Mouse (Mus musculus) forebrain, embryonic 14.5 days (tissue): ENCODE data around the gene Napsa. TPM values are rescaled to one million over a fixed set of nuclear protein-coding genes. Genes with fewer than 3 reads are reported as not detected.

Experiments
- ATAC-seq: fragments of 200-750 bp; cut with Nextera tagmentation; 2 replicates; pipeline ENCODE4 v1.8.0; 2017; ENCODE audit warnings: mild to moderate bottlenecking, moderate library complexity
- DNase-seq: peaks from one replicate; pipeline ENCODE4 v3.0.0-alpha.2; 2015; ENCODE audit warnings: low spot score
- H3K27ac ChIP-seq: fragments of 300-500 bp; sonication (generic); 2 replicates; pipeline ENCODE4 v1.5.1; 2014; ENCODE audit warnings: low read depth, mild to moderate bottlenecking, control low read depth, low read length, moderate library complexity
- H3K27me3 ChIP-seq: fragments of 300-500 bp; sonication (generic); replicated peaks from 2 replicates; pipeline ENCODE4 v1.6.1; 2014; ENCODE audit warnings: low read length, control low read depth, mixed read lengths; ENCODE audit not compliant: control insufficient read depth, insufficient read depth
- H3K36me3 ChIP-seq: fragments of 300-500 bp; sonication (generic); 2 replicates; pipeline ENCODE4 v1.6.1; 2014; ENCODE audit warnings: low read length, control low read depth; ENCODE audit not compliant: control insufficient read depth, insufficient read depth
- H3K4me1 ChIP-seq: fragments of 300-500 bp; sonication (generic); 2 replicates; pipeline ENCODE4 v1.6.1; 2014; ENCODE audit warnings: antibody characterized with exemption, low read length, control low read depth; ENCODE audit not compliant: control insufficient read depth, insufficient read depth
- H3K4me2 ChIP-seq: fragments of 300-500 bp; sonication (generic); 2 replicates; pipeline ENCODE4 v1.6.1; 2014; ENCODE audit warnings: mild to moderate bottlenecking, control low read depth, low read length
- H3K4me3 ChIP-seq: fragments of 300-500 bp; sonication (generic); 2 replicates; pipeline ENCODE4 v1.5.1; 2014; ENCODE audit warnings: low read depth, low read length, control low read depth
- H3K9ac ChIP-seq: fragments of 300-500 bp; sonication (generic); 2 replicates; pipeline ENCODE4 v1.6.1; 2014; ENCODE audit warnings: mild to moderate bottlenecking, low read length, control low read depth, moderate library complexity
- H3K9me3 ChIP-seq: fragments of 300-500 bp; sonication (generic); replicated peaks from 2 replicates; pipeline ENCODE4 v1.6.1; 2016; ENCODE audit warnings: low read length, control low read depth, mixed read lengths; ENCODE audit not compliant: control insufficient read depth
- WGBS: fragments of 180-500 bp; shearing (Covaris S2); extraction: QIAGEN DNeasy Blood & Tissue Kit; methylation state at CpG from one replicate; pipeline ENCODE4 v1.1.7; 2014; 5-methylcytosine and 5-hydroxymethylcytosine counted together
- polyA plus RNA-seq: library from polyadenylated mRNA; unstranded; fragments of >200 nt; fragmentation: Nextera tagmentation; extraction: Ambion mirVana; gene quantifications from 2 replicates; pipeline ENCODE4 v1.2.1, GENCODE M21; 2014

Gene Napsa
- polyA plus RNA-seq, 1 experiment from 2014 or later: 0.74 TPM

DNA sequence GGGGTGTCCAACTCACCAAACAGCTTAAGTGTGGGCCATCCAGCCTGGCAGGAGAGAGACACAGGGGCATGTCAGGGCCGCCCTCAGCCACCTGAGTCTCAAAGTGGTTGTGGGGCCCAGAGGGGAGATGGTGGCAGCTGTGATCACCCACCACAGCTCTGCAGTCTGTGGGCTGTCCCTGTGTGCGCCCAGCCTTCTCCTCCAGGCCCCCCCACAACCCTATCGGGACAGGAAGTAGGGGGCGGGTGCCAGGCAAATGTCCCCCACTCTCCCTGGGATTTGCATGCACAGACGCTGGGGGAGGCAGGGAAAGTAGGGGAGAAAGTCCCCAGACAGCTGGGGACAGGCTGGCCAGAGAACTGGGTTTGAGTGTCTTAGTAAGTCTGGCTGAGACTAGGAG, 41.0 kb upstream of the Napsa start:
- no peak for DNase-seq
- no peak overlapping the region for H3K9ac ChIP-seq
- no peak overlapping the region for H3K27ac ChIP-seq
- 46% methylated on average over 5 of the region's 5 CpGs for WGBS
- 0 out of 2 replicates have a peak, but pooled peaks cover 6% of the 10 kb centered on the region for H3K27me3 ChIP-seq
- no peak for ATAC-seq
- no peak overlapping the region for H3K4me3 ChIP-seq
- H3K9me3 ChIP-seq: no peaks in the 10 kb centered on the region
- H3K4me2 ChIP-seq: no peak overlapping the region
- H3K4me1 ChIP-seq: peaks cover 3% of the 10 kb centered on the region; the same call in 1 of the 2 replicates
- peaks cover 29% of the 10 kb centered on the region for H3K36me3 ChIP-seq

DNA sequence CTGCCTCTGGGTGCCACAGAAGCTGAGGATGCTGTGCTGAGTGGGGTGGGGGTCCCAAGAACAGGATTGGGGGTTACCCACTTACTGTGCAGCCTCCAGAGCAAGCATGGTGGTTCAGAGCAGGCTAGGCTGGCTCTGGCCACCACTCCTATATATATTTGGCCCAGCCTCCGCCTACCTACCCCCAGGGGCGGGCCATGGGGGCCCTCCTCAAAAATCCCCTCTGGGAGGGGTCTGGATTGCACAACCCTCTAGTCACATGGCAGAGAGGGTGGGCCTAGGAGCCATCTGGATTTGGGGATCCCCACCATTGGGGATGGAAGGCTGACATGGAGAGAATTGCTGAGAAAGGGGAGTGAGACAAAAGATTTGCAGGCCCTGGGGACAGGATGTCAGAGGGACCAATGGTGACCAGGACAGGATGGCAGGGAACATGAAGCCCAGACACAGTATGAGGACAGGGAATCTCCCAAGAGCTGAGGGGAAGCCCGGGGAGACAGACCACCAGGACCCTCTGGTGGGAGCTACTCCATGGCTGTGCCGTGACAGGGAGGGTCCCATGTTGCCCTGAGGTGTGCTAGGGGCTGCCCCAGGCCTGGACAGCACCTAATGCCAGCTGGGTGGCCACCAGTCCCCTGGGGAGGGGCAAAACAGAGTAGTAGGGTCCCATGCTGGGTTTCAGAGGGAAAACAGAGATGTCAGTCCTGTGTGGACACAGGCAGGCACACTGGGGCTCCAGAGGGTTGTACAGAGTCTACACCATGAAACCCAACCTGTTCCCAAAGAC, 40.0 kb upstream of the Napsa start, which contains the start of gene Spib:
TSS of gene Spib (minus strand) at position 126 of the 787 bp plus-strand sequence.
- no peak for ATAC-seq
- H3K9ac ChIP-seq: no peak within 1 kb of the TSS

DNA sequence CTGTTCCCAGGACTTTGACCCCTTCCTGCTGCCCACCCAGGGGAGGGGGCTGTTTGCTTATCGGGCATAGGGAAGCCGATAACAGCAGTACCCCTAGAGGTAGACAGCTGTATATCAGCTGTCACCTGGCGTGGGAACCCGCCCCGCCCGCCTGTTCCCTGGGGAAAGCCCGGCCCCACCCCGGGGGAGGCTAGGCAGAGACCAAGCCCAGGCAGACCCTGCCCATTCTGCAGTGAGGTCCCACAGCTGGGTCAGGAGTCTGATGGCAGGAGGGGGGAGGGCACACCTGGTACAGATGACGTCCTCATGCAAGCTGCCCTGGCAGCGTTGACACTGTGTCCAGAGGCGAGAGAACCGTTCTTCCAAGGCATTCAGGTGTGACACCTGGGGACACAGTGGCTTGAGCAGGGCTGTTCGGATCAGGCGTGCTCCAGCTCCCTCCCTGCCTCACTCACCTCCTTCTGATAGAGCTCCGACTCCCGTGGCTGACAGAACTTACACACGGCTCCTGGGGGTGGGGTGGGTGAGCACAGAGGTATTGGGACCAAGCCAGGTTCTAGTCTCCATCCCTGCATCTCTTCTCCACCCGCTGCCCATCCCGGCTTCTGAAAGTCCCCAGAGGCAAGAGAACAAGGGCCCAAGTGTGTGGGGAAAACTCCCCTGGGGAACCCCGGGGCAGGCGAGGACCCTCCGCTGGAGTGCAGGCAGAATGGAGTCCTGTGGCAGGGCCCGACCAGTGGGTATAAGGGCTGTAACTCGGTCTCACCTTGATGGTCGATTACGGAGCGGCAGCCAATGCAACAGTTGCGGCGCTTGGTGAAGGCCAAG, 39.0 kb upstream of the Napsa start:
- peaks cover 48% of the 10 kb centered on the region for H3K36me3 ChIP-seq
- 83% methylated on average over 29 of the region's 29 CpGs for WGBS
- H3K9ac ChIP-seq: no peak overlapping the region
- DNase-seq (no peak), ATAC-seq (no peak)
- H3K9me3 ChIP-seq: no peaks in the 10 kb centered on the region
- H3K4me2 ChIP-seq: no peak overlapping the region
- H3K27me3 ChIP-seq: 0 out of 2 replicates have a peak, but pooled peaks cover 6% of the 10 kb centered on the region
- H3K4me1 ChIP-seq: no peaks in the 10 kb centered on the region
- no peak overlapping the region for H3K27ac ChIP-seq
- no peak overlapping the region for H3K4me3 ChIP-seq

More for the DNA sequence above, 40.0 kb upstream of the Napsa start, which contains the start of gene Spib:
- no peak within 1 kb of the TSS for H3K4me2 ChIP-seq
- H3K27ac ChIP-seq: no peak within 1 kb of the TSS
- peaks cover 39% of the 10 kb centered on the region for H3K36me3 ChIP-seq
- H3K9me3 ChIP-seq: no peaks in the 10 kb centered on the region
- H3K4me3 ChIP-seq: no peak within 1 kb of the TSS
- peaks cover 3% of the 10 kb centered on the region; the same call in 1 of the 2 replicates for H3K4me1 ChIP-seq
- 0 out of 2 replicates have a peak, but pooled peaks cover 6% of the 10 kb centered on the region for H3K27me3 ChIP-seq
- WGBS: 90% methylated on average over 4 of the region's 4 CpGs
- DNase-seq: no peak

DNA sequence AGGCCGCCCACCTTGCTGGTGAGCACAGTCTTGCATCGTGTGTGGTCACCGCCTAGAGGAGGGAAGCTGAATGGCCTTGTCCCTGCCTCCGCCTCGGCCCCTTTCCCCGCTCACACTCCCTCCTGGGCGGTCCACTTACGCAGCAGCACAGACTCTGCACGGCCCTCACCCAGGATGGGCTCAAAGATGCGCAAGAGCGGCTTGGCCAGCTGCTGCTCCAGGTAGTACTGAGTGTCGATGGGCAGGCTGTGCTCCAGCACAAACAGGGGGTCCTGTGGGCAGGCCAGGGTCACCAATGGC, 38.5 kb upstream of the Napsa start:
- Histone ChIP-seq H3K4me2 (no peak overlapping the region), H3K9me3 (no peaks in the 10 kb centered on the region), H3K36me3 (peaks cover 54% of the 10 kb centered on the region), H3K4me3 (no peak overlapping the region), H3K4me1 (no peaks in the 10 kb centered on the region), H3K9ac (no peak overlapping the region), H3K27ac (no peak overlapping the region), H3K27me3 (0 out of 2 replicates have a peak, but pooled peaks cover under 1% of the 10 kb centered on the region)
- 70% methylated on average over 12 of the region's 12 CpGs for WGBS
- ATAC-seq: no peak
- no peak for DNase-seq

DNA sequence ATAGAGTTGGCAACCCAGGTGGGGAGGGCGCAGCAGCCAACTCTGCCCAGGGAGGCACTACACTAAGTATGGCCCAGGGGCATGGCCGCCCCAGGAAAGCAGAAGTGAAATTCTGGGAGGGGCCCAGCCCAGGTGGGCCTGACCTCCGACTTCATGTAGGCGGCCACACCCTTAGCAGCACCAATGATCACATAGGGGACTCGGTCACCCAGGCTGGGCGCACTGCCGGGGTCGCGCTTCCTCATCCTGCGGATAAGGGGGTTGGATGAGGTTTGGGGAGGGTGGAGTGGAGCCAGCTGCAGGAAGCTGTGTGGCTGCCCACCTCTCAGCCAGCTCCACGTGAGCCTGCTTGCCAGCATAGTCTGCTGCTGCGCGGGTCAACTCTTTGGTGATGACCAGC, 37.9 kb upstream of the Napsa start:
- no peak overlapping the region for H3K4me2 ChIP-seq
- ATAC-seq: no peak
- no peak overlapping the region for H3K4me3 ChIP-seq
- no peak overlapping the region for H3K27ac ChIP-seq
- H3K4me1 ChIP-seq: no peaks in the 10 kb centered on the region
- no peaks in the 10 kb centered on the region for H3K27me3 ChIP-seq
- no peak overlapping the region for H3K9ac ChIP-seq
- 95% methylated on average over 13 of the region's 13 CpGs for WGBS
- H3K36me3 ChIP-seq: peaks cover 59% of the 10 kb centered on the region
- H3K9me3 ChIP-seq: no peaks in the 10 kb centered on the region
- DNase-seq: no peak

DNA sequence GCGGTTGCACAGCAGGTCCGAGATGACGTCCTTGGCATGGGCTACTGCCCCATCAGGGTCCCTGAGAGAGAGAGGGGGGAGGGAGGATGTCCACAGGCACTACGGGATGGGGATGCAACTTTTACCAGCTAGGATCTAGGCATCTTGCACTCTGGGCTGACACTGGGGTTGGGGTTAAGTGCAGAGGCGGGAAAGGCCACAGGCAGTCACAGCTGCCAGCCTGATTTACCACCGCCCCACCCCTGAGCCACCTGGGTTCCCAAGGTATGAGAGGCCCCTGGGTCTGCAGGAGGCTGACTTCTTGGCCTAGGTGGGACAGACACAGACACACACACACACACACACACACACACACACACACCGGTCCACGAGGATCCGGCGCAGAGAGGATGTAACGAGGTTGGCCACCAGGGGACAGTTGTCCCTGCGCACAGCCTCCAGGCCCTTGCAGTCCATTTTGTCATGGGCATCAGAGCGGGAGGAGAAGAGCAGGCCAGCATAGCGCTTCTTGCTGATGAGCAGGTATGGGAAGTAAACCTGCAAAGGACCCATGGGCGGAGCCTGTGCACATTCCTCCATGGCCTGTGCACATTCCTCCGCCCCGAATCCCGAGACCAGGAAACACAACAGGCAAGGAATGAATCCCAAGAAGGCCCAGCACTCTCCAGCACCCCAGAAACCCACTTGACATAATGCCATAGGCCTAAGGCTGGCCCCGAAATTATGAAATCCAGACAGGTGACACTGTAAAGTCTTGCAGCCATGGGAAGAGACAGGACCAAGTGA, 37.3 kb upstream of the Napsa start:
- peaks cover 65% of the 10 kb centered on the region for H3K36me3 ChIP-seq
- DNase-seq (no peak), ATAC-seq (no peak)
- no peak overlapping the region for H3K27ac ChIP-seq
- no peaks in the 10 kb centered on the region for H3K27me3 ChIP-seq
- no peaks in the 10 kb centered on the region for H3K4me1 ChIP-seq
- H3K4me3 ChIP-seq: no peak overlapping the region
- no peak overlapping the region for H3K9ac ChIP-seq
- no peaks in the 10 kb centered on the region for H3K9me3 ChIP-seq
- no peak overlapping the region for H3K4me2 ChIP-seq
- 92% methylated on average over 19 of the region's 19 CpGs for WGBS

DNA sequence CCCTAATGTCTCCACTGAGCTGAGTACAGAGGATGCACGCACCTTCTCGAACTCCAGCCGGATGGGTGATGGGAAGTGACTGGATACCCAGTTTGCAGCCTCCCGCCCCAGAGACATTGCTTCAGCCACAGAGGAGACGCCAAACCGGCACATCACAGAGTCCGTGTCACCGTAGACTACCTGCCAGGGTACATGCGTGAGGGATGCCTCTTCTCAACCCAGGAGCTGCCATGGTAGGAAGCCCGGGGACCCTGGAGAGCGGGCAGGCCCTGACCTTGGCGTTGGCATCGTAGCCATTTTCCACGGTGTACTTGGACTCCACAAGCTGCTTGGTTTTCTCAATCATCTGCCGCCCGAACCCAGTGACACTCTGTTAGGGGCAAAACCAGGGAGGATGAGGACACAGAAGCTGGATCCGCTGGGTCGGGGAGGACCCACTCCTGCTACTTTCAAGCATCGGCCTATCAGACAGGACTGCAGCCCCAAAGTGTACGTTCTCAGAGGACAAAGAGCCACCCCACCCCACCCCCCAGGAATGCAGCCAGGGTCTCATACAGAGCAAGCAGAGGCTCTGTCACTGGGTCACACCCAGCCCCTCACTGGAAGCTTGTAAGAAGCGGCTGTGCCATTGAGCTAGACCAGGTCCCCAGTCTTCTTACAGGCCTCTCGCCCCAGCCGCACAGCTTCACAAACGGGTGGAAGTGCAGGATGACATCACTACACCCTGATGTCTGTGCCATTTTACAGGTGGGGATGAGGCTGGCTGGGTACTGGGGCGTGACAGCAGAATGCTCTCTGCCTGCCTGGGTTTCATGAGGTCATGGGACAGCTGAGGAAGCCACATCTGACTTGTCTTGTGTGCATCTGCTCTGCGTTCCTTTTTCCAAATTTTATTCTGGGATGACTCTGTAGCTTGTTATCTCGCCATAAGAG, 36.3 kb upstream of the Napsa start:
- peaks cover 76% of the 10 kb centered on the region for H3K36me3 ChIP-seq
- ATAC-seq: no peak
- H3K9ac ChIP-seq: no peak overlapping the region

DNA sequence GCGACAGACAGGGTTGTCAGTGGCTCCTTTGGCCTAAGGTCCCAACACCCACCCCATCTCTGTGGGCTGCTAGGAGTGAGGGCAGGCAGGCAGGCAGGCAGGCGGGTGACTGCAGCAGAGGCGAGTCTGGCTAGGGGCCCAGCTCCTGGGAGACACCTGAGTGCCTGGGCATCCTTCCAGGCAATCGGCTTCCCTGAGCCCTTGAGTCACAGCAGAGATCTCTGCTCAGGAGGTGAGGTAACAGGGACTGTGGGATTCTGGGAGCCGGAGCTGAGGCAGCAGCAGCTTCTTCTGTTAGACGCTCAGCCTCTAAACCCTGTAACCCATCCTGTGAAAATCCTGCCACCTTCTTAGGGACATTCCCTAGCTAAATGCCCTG, 35.6 kb upstream of the Napsa start:
- H3K27me3 ChIP-seq: no peaks in the 10 kb centered on the region
- DNase-seq (no peak), ATAC-seq (no peak)
- H3K9me3 ChIP-seq: no peaks in the 10 kb centered on the region
- 0 out of 2 replicates have a peak overlapping the region, but pooled peaks have one; percentile 5 for H3K9ac ChIP-seq
- H3K4me3 ChIP-seq: no peak overlapping the region
- 85% methylated on average over 6 of the region's 6 CpGs for WGBS
- no peak overlapping the region for H3K27ac ChIP-seq
- H3K36me3 ChIP-seq: peaks cover 82% of the 10 kb centered on the region
- H3K4me2 ChIP-seq: no peak overlapping the region
- H3K4me1 ChIP-seq: no peaks in the 10 kb centered on the region

More for the DNA sequence above, 36.3 kb upstream of the Napsa start:
- no peak for DNase-seq
- no peak overlapping the region for H3K27ac ChIP-seq
- H3K27me3 ChIP-seq: no peaks in the 10 kb centered on the region
- H3K4me1 ChIP-seq: no peaks in the 10 kb centered on the region
- H3K9me3 ChIP-seq: no peaks in the 10 kb centered on the region
- no peak overlapping the region for H3K4me2 ChIP-seq
- 94% methylated on average over 27 of the region's 27 CpGs for WGBS
- H3K4me3 ChIP-seq: no peak overlapping the region
